Mouse (Mus musculus) ES-E14 (cell line): ENCODE data around the gene Slc9a8.

ENCODE experiments used
- CHD2 ChIP-seq: IDR thresholded peaks from 2 replicates; pipeline ENCODE4 v1.6.1; 2014; ENCODE audit warnings: mild to moderate bottlenecking, low read depth, low read length, inconsistent platforms
- HCFC1 ChIP-seq: IDR thresholded peaks from 2 replicates; pipeline ENCODE4 v1.6.1; 2012; ENCODE audit warnings: low read length, inconsistent platforms, borderline replicate concordance; ENCODE audit not compliant: insufficient read depth
- ZC3H11A ChIP-seq: IDR thresholded peaks from 2 replicates; pipeline ENCODE4 v1.6.1; 2012; ENCODE audit warnings: low read depth, mild to moderate bottlenecking, inconsistent platforms, low read length, borderline replicate concordance

GRCm38 (mm10) chr2:167435631-167436030, 14.1 kb downstream of the Slc9a8 start:
- TF ChIP-seq HCFC1: no peak
- TF ChIP-seq CHD2: no peak
- TF ChIP-seq ZC3H11A: no peak
